In genomic region chr7:118409421-118409820, GRCm38 (mm10) we compare ENCODE assay signal across 10 mouse cellular contexts. TPM values are rescaled to one million over a fixed set of nuclear protein-coding genes. Genes with fewer than 3 reads are reported as not detected.
A peak's percentile ranks its signal among the peaks of the same experiment; 100 is the strongest.
DNase-seq lines count a peak whose midpoint lies in the region; ATAC-seq and TF ChIP-seq lines count a peak whose summit lies in the region.
"Had no signal": no experiment of that assay in that cellular context is flagged by ENCODE, and none has a peak within 500 bp of the region (broad histone marks: within the 10 kb centered on the region; RNA-seq: fewer than 3 reads in every experiment).

No protein-coding gene starts in this region.

- no peaks in the 10 kb centered on the region for H3K4me1 ChIP-seq in midbrain, postnatal 0 days (ENCODE audit: insufficient read depth, low read length)
- no peaks in the 10 kb centered on the region for H3K4me1 ChIP-seq in midbrain, embryonic 15.5 days
- no peaks in the 10 kb centered on the region for H3K4me1 ChIP-seq in small intestine, adult 2 months (ENCODE audit: control insufficient read depth, insufficient read depth, insufficient read length, low read length)
- H3K4me1 ChIP-seq in midbrain, embryonic 14.5 days (ENCODE audit: control insufficient read depth, insufficient read depth, low read length) = no peaks in the 10 kb centered on the region
- H3K4me1 ChIP-seq: heart, embryonic 15.5 days; liver, embryonic 13.5 days had no signal

- peak; percentile 12 to 72 for DNase-seq in heart, adult 18-20 months
- DNase-seq in heart, postnatal 25 days (ENCODE audit: low spot score) = no peak
- DNase-seq in midbrain, postnatal 0 days (ENCODE audit: low spot score) = no peak
- peak; percentile 50 for DNase-seq in embryo, embryonic 10 days (ENCODE audit: low spot score)
- no peak for DNase-seq in midbrain, embryonic 14.5 days
- DNase-seq: liver, embryonic 13.5 days had no signal

- no peaks in the 10 kb centered on the region for H3K36me3 ChIP-seq in midbrain, postnatal 0 days (ENCODE audit: insufficient read depth, low read length)
- H3K36me3 ChIP-seq in midbrain, embryonic 15.5 days (replicated peaks) = no peaks in the 10 kb centered on the region
- no peaks in the 10 kb centered on the region for H3K36me3 ChIP-seq in small intestine, adult 2 months (ENCODE audit: control insufficient read depth, insufficient read depth, low read length)
- H3K36me3 ChIP-seq in midbrain, embryonic 14.5 days (ENCODE audit: control insufficient read depth, insufficient read depth, low read length) = no peaks in the 10 kb centered on the region
- H3K36me3 ChIP-seq: heart, embryonic 15.5 days; liver, embryonic 13.5 days had no signal

- H3K4me2 ChIP-seq in midbrain, postnatal 0 days (ENCODE audit: low read depth, low read length, poor library complexity, severe bottlenecking) = no peak overlapping the region
- no peak overlapping the region for H3K4me2 ChIP-seq in midbrain, embryonic 15.5 days
- no peak overlapping the region for H3K4me2 ChIP-seq in midbrain, embryonic 14.5 days (ENCODE audit: low read length)
- H3K4me2 ChIP-seq: heart, embryonic 15.5 days; liver, embryonic 13.5 days had no signal

- 39% methylated on average over 2 of the region's 2 CpGs for WGBS in midbrain, postnatal 0 days
- WGBS in midbrain, embryonic 15.5 days = 32% methylated on average over 2 of the region's 2 CpGs
- 29% methylated on average over 2 of the region's 2 CpGs for WGBS in small intestine, adult 2 months
- 36% methylated on average over 2 of the region's 2 CpGs for WGBS in midbrain, embryonic 14.5 days

- no peak for ATAC-seq in midbrain, postnatal 0 days (ENCODE audit: low FRiP score)
- ATAC-seq in midbrain, embryonic 15.5 days (replicated peaks) = no peak
- no peak for ATAC-seq in midbrain, embryonic 14.5 days (ENCODE audit: low FRiP score, low TSS enrichment)
- ATAC-seq in activated CD4-positive, CD25-positive, alpha-beta regulatory T cell, adult 4 months = no peak

- H3K9me3 ChIP-seq in midbrain, postnatal 0 days (ENCODE audit: low read length) = no peaks in the 10 kb centered on the region
- no peaks in the 10 kb centered on the region for H3K9me3 ChIP-seq in midbrain, embryonic 15.5 days
- no peaks in the 10 kb centered on the region for H3K9me3 ChIP-seq in midbrain, embryonic 14.5 days (ENCODE audit: control insufficient read depth, low read length)
- H3K9me3 ChIP-seq: heart, embryonic 15.5 days; liver, embryonic 13.5 days had no signal

- no peaks in the 10 kb centered on the region for H3K27me3 ChIP-seq in midbrain, postnatal 0 days (ENCODE audit: insufficient read depth, low read length)
- H3K27me3 ChIP-seq in midbrain, embryonic 15.5 days (replicated peaks) = no peaks in the 10 kb centered on the region
- H3K27me3 ChIP-seq in small intestine, adult 2 months (ENCODE audit: control insufficient read depth, insufficient read depth, low read length) = no peaks in the 10 kb centered on the region
- H3K27me3 ChIP-seq in midbrain, embryonic 14.5 days (ENCODE audit: control insufficient read depth, insufficient read depth, low read length) = no peaks in the 10 kb centered on the region
- H3K27me3 ChIP-seq: heart, embryonic 15.5 days; liver, embryonic 13.5 days had no signal

- no peak overlapping the region for H3K9ac ChIP-seq in midbrain, postnatal 0 days (replicated peaks; ENCODE audit: low read length, poor library complexity, severe bottlenecking)
- no peak overlapping the region for H3K9ac ChIP-seq in midbrain, embryonic 15.5 days
- no peak overlapping the region for H3K9ac ChIP-seq in midbrain, embryonic 14.5 days (replicated peaks; ENCODE audit: low read length)
- H3K9ac ChIP-seq: heart, embryonic 15.5 days; liver, embryonic 13.5 days had no signal

- no peak overlapping the region for H3K27ac ChIP-seq in midbrain, postnatal 0 days (ENCODE audit: low read depth, low read length)
- H3K27ac ChIP-seq in midbrain, embryonic 15.5 days = no peak overlapping the region
- no peak overlapping the region for H3K27ac ChIP-seq in small intestine, adult 2 months (ENCODE audit: insufficient read depth, low read depth, low read length)
- H3K27ac ChIP-seq in midbrain, embryonic 14.5 days (replicated peaks; ENCODE audit: low read depth, low read length) = no peak overlapping the region
- H3K27ac ChIP-seq: heart, embryonic 15.5 days; liver, embryonic 13.5 days had no signal

- no peak overlapping the region for H3K4me3 ChIP-seq in midbrain, postnatal 0 days (ENCODE audit: low read depth, low read length)
- H3K4me3 ChIP-seq in midbrain, embryonic 15.5 days = no peak overlapping the region
- no peak overlapping the region for H3K4me3 ChIP-seq in small intestine, adult 2 months (ENCODE audit: low read depth, low read length)
- no peak overlapping the region for H3K4me3 ChIP-seq in midbrain, embryonic 14.5 days (replicated peaks; ENCODE audit: low read depth, low read length)
- H3K4me3 ChIP-seq: heart, embryonic 15.5 days; liver, embryonic 13.5 days had no signal

- TF ChIP-seq CTCF in midbrain, postnatal 0 days (IDR thresholded peaks at IDR 0.05) = peak; percentile 38
- peak; percentile 53; the same call in 1 of the 2 replicates for TF ChIP-seq CTCF in small intestine, adult 2 months (IDR thresholded peaks at IDR 0.05; ENCODE audit: extremely low read depth, insufficient read length, insufficient replicate concordance, low read depth, low read length)

- intact Hi-C loops in heart, postnatal 25 days (cut with DNase I) = loop anchor here (2.0 kb wide), 1 partner anchor 105 kb away; no protein-coding TSS in a partner anchor

- TF ChIP-seq POLR2A in small intestine, adult 2 months (IDR thresholded peaks at IDR 0.05; ENCODE audit: low read depth, low read length) = no peak

RNA-seq across cellular contexts. Expression of gene Syt17, which starts 38.6 kb away (rescaled TPM):
- 1 to 10 TPM in 1 of 2 experiments, under 1 TPM in 1; 0.57 to 1.2 TPM for total RNA-seq in heart, adult 18-20 months (2021)
- 1 to 10 TPM; 1.3 to 1.7 TPM for total RNA-seq in heart, postnatal 25 days (2021)
- 47.4 and 61.3 TPM in 2 replicates for total RNA-seq in midbrain, postnatal 0 days (2014; rRNA removed)
- polyA plus RNA-seq in midbrain, postnatal 0 days (2015; fragmentation: Nextera tagmentation; extraction: Ambion mirVana) = 31.6 and 34.9 TPM in 2 replicates
- 19.7 and 20.2 TPM in 2 replicates for polyA plus RNA-seq in midbrain, embryonic 15.5 days (2015; fragmentation: Nextera tagmentation; extraction: Ambion mirVana)
- 1.7 and 2.9 TPM in 2 replicates for polyA plus RNA-seq in small intestine, adult 2 months (2012; rRNA removed)
- 12.4 and 13.1 TPM in 2 replicates for polyA plus RNA-seq in midbrain, embryonic 14.5 days (2014; fragmentation: Nextera tagmentation; extraction: Ambion mirVana)
- under 1 TPM in 1 of 2 experiments, not detected in 1; 0.24 TPM for polyA plus RNA-seq in activated CD4-positive, CD25-positive, alpha-beta regulatory T cell, adult 4 months (2017; shearing (Covaris generic))

Comparison
In these comparisons a context has a peak if more than half of its experiments do, and no peak if none do; other contexts are left out.
1. DNase-seq: peak in heart, adult 18-20 months (2 of 2) and embryo, embryonic 10 days (single experiment); none in heart, postnatal 25 days (single experiment), midbrain, postnatal 0 days (single experiment) and midbrain, embryonic 14.5 days (single experiment).